Mouse (Mus musculus) megakaryocyte, embryonic 14.5 days (primary cell): ENCODE data around the gene Unk. TPM values are rescaled to one million over a fixed set of nuclear protein-coding genes. Genes with fewer than 3 reads are reported as not detected.

ENCODE experiments used
- H3K27me3 ChIP-seq: replicated peaks from 2 replicates; pipeline ENCODE3; 2012; ENCODE audit warnings: inconsistent platforms
- H3K36me3 ChIP-seq: replicated peaks from 2 replicates; pipeline ENCODE3; 2012; ENCODE audit warnings: low read length, inconsistent platforms, mixed read lengths
- H3K4me1 ChIP-seq: 2 replicates; pipeline ENCODE4 v1.6.1; 2012; ENCODE audit warnings: inconsistent platforms
- H3K4me3 ChIP-seq: replicated peaks from 2 replicates; pipeline ENCODE3; 2012; ENCODE audit warnings: moderate library complexity, mild to moderate bottlenecking, inconsistent platforms
- H3K9me3 ChIP-seq: 2 replicates; pipeline ENCODE4 v1.6.1; 2012; ENCODE audit warnings: inconsistent platforms
- FLI1 ChIP-seq: IDR thresholded peaks from 2 replicates; pipeline ENCODE4 v1.6.1; 2012; ENCODE audit warnings: low read length, inconsistent platforms, mixed read lengths
- GATA1 ChIP-seq: IDR thresholded peaks from 3 replicates; pipeline ENCODE4 v1.6.1; 2012; ENCODE audit warnings: mixed read lengths, low read length, inconsistent platforms, borderline replicate concordance
- polyA plus RNA-seq: library from polyadenylated mRNA; stranded (reverse); fragments of >175 nt; gene quantifications from 2 replicates; pipeline ENCODE4 v1.2.3, GENCODE M21; 2012; ENCODE audit warnings: low replicate concordance; ENCODE audit not compliant: insufficient read depth

Gene Unk
- polyA plus RNA-seq, result 18.8 and 53.4 TPM in 2 replicates

- Histone ChIP-seq H3K9me3 (no peaks in the 10 kb centered on the region), H3K4me1 (peaks cover 67% of the 10 kb centered on the region), H3K36me3 (peaks cover 28% of the 10 kb centered on the region), H3K27me3 (no peaks in the 10 kb centered on the region), H3K4me3 (peak within 1 kb of the TSS; percentile 92)
- TF ChIP-seq GATA1 (no peak), FLI1 (no peak)
These were observed at the start of gene Unk for GRCm38 (mm10) chr11:116030088-116030897. Gene Unk, plus strand, starts transcription at chr11:116030322.

- Histone ChIP-seq H3K4me3 (no peak overlapping the region), H3K27me3 (peaks cover 84% of the 10 kb centered on the region), H3K36me3 (no peaks in the 10 kb centered on the region), H3K4me1 (peaks cover 8% of the 10 kb centered on the region), H3K9me3 (peaks cover 7% of the 10 kb centered on the region)
- TF ChIP-seq GATA1, result no peak
- no peak for TF ChIP-seq FLI1
These were observed 47.6 kb upstream of the Unk start for GRCm38 (mm10) chr11:115982472-115982871.

GRCm38 (mm10) chr11:115983291-115983690, 46.8 kb upstream of the Unk start:
- H3K27me3 ChIP-seq, result peaks cover 81% of the 10 kb centered on the region
- H3K36me3 ChIP-seq, result no peaks in the 10 kb centered on the region
- H3K9me3 ChIP-seq, result peaks cover 7% of the 10 kb centered on the region
- H3K4me1 ChIP-seq, result peaks cover 8% of the 10 kb centered on the region
- no peak overlapping the region for H3K4me3 ChIP-seq
- TF ChIP-seq GATA1, result no peak
- TF ChIP-seq FLI1, result no peak

GRCm38 (mm10) chr11:115989686-115990085, 40.4 kb upstream of the Unk start:
- Histone ChIP-seq H3K9me3 (no peaks in the 10 kb centered on the region), H3K27me3 (peaks cover 88% of the 10 kb centered on the region), H3K36me3 (no peaks in the 10 kb centered on the region), H3K4me3 (peak overlapping the region; percentile 54), H3K4me1 (peaks cover 20% of the 10 kb centered on the region)
- no peak for TF ChIP-seq FLI1
- TF ChIP-seq GATA1, result no peak

- TF ChIP-seq GATA1, result no peak
- TF ChIP-seq FLI1, result no peak
- peaks cover 72% of the 10 kb centered on the region for H3K27me3 ChIP-seq
- H3K9me3 ChIP-seq, result no peaks in the 10 kb centered on the region
- H3K4me3 ChIP-seq, result no peak overlapping the region
- H3K4me1 ChIP-seq, result peaks cover 17% of the 10 kb centered on the region; the same call in 1 of the 2 replicates
- H3K36me3 ChIP-seq, result no peaks in the 10 kb centered on the region
These were observed 38.0 kb upstream of the Unk start for GRCm38 (mm10) chr11:115992098-115992497.

- Histone ChIP-seq H3K4me3 (no peak overlapping the region), H3K27me3 (peaks cover 54% of the 10 kb centered on the region), H3K9me3 (no peaks in the 10 kb centered on the region), H3K36me3 (no peaks in the 10 kb centered on the region), H3K4me1 (peaks cover 26% of the 10 kb centered on the region)
- no peak for TF ChIP-seq GATA1
- TF ChIP-seq FLI1, result no peak
These were observed 34.9 kb upstream of the Unk start for GRCm38 (mm10) chr11:115995256-115995655.

- Histone ChIP-seq H3K9me3 (no peaks in the 10 kb centered on the region), H3K4me1 (peaks cover 34% of the 10 kb centered on the region), H3K36me3 (no peaks in the 10 kb centered on the region), H3K27me3 (peaks cover 37% of the 10 kb centered on the region), H3K4me3 (no peak overlapping the region)
- TF ChIP-seq FLI1 (no peak), GATA1 (no peak)
These were observed 33.1 kb upstream of the Unk start for GRCm38 (mm10) chr11:115997047-115997446.

GRCm38 (mm10) chr11:115997662-115998061, 32.5 kb upstream of the Unk start:
- no peak overlapping the region for H3K4me3 ChIP-seq
- peaks cover 40% of the 10 kb centered on the region for H3K4me1 ChIP-seq
- H3K36me3 ChIP-seq, result no peaks in the 10 kb centered on the region
- H3K27me3 ChIP-seq, result peaks cover 33% of the 10 kb centered on the region
- TF ChIP-seq FLI1 (no peak), GATA1 (no peak)
- no peaks in the 10 kb centered on the region for H3K9me3 ChIP-seq

GRCm38 (mm10) chr11:115999027-115999426, 31.1 kb upstream of the Unk start:
- Histone ChIP-seq H3K9me3 (peaks cover 5% of the 10 kb centered on the region), H3K36me3 (peaks cover 3% of the 10 kb centered on the region), H3K4me3 (peak overlapping the region; percentile 7), H3K27me3 (peaks cover 20% of the 10 kb centered on the region), H3K4me1 (peaks cover 46% of the 10 kb centered on the region)
- TF ChIP-seq FLI1 (no peak), GATA1 (no peak)

- H3K27me3 ChIP-seq, result peaks cover 14% of the 10 kb centered on the region
- peak overlapping the region; percentile 59 for H3K4me3 ChIP-seq
- H3K9me3 ChIP-seq, result peaks cover 5% of the 10 kb centered on the region
- H3K4me1 ChIP-seq, result peaks cover 52% of the 10 kb centered on the region
- TF ChIP-seq FLI1 (no peak), GATA1 (no peak)
- peaks cover 3% of the 10 kb centered on the region for H3K36me3 ChIP-seq
These were observed 30.5 kb upstream of the Unk start for GRCm38 (mm10) chr11:115999538-116000143.
